Mouse (Mus musculus) hindbrain, embryonic 12.5 days (tissue): ENCODE data around the gene Pign. TPM values are rescaled to one million over a fixed set of nuclear protein-coding genes. Genes with fewer than 3 reads are reported as not detected.
A peak's percentile ranks its signal among the peaks of the same experiment; 100 is the strongest.

Experiments used
- ATAC-seq: fragments of 200-750 bp; cut with Nextera tagmentation; 2 replicates; pipeline ENCODE4 v1.8.0; 2017; ENCODE audit warnings: moderate TSS enrichment; ENCODE audit not compliant: low FRiP score
- H3K27ac ChIP-seq: fragments of 300-500 bp; sonication (generic); 2 replicates; pipeline ENCODE4 v1.5.1; 2016; ENCODE audit warnings: mild to moderate bottlenecking
- H3K27me3 ChIP-seq: fragments of 300-500 bp; sonication (generic); 2 replicates; pipeline ENCODE4 v1.6.1; 2016; ENCODE audit warnings: mild to moderate bottlenecking
- H3K36me3 ChIP-seq: fragments of 300-500 bp; sonication (generic); 2 replicates; pipeline ENCODE4 v1.6.1; 2016; ENCODE audit warnings: mild to moderate bottlenecking
- H3K4me1 ChIP-seq: fragments of 300-500 bp; sonication (generic); 2 replicates; pipeline ENCODE4 v1.6.1; 2016
- H3K4me2 ChIP-seq: fragments of 300-500 bp; sonication (generic); replicated peaks from 2 replicates; pipeline ENCODE4 v1.6.1; 2016; ENCODE audit warnings: mild to moderate bottlenecking
- H3K4me3 ChIP-seq: fragments of 300-500 bp; sonication (generic); 2 replicates; pipeline ENCODE4 v1.5.1; 2016; ENCODE audit warnings: mild to moderate bottlenecking
- H3K9ac ChIP-seq: fragments of 300-500 bp; sonication (generic); 2 replicates; pipeline ENCODE4 v1.6.1; 2016; ENCODE audit warnings: mild to moderate bottlenecking, moderate library complexity
- H3K9me3 ChIP-seq: fragments of 300-500 bp; sonication (generic); replicated peaks from 2 replicates; pipeline ENCODE4 v1.6.1; 2016; ENCODE audit warnings: mild to moderate bottlenecking
- WGBS: fragments of 180-500 bp; shearing (Covaris S2); methylation state at CpG from one replicate; pipeline ENCODE4 v1.1.7; 2016; 5-methylcytosine and 5-hydroxymethylcytosine counted together
- polyA plus RNA-seq: library from polyadenylated mRNA; unstranded; fragments of >200 nt; fragmentation: Nextera tagmentation; extraction: Ambion mirVana; gene quantifications from 2 replicates; pipeline ENCODE4 v1.2.1, GENCODE M21; 2016

Gene Pign
- polyA plus RNA-seq, result 16.9 and 18.7 TPM in 2 replicates

DNA sequence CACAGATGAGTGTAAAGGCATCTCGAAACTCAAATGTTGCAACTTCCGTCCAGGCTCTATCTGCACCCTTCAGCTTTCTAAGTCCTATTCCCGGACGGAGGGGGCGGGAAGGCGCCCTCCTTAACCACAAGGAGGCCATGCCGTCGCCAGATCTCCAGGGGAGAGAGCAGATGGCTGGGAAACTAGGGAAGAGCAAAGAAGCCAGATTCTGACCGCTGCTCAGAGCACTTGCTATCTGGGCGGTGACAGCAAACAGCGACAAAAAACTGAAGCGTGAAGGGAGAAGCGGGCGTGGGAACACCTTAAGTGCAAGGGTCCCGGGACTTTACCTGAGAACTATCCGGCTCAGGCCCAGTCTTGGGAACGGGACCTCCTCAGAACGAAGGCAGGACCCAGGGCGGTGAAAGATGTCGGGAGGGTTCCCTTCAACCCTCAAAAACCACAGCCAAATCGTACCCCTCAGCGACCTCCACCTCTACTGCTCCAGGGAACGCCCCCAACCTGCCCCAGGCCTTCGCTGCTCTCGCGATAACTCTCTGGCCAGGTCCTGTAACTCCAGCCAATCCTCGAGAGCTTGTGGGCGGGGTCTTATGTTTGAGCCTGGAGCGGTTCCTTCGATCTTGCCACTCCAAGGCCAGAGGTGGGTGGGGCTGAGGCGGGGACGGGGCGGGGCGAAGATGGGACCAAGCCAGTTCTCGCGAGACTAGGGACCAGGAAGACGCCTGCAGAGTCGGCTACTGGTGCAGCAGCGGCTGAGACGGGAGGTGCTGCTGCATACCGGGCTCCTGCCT is at the start of gene Pign, which contains the start of gene Relch:
TSS of gene Pign (minus strand) at position 507 of the 791 bp plus-strand sequence.
TSS of gene Relch (plus strand) at position 691 of the 791 bp plus-strand sequence.
- Histone ChIP-seq H3K4me1 (peaks cover 26% of the 10 kb centered on the region), H3K27ac (peak within 1 kb of the TSS; percentile 83), H3K27me3 (no peaks in the 10 kb centered on the region), H3K9me3 (no peaks in the 10 kb centered on the region), H3K9ac (peak within 1 kb of the TSS; percentile 91), H3K36me3 (no peaks in the 10 kb centered on the region), H3K4me3 (peak within 1 kb of the TSS; percentile 96), H3K4me2 (peak within 1 kb of the TSS; percentile 86)
- ATAC-seq, result peak; percentile 99
- WGBS, result under 1% methylated on average over 41 of the region's 41 CpGs

DNA sequence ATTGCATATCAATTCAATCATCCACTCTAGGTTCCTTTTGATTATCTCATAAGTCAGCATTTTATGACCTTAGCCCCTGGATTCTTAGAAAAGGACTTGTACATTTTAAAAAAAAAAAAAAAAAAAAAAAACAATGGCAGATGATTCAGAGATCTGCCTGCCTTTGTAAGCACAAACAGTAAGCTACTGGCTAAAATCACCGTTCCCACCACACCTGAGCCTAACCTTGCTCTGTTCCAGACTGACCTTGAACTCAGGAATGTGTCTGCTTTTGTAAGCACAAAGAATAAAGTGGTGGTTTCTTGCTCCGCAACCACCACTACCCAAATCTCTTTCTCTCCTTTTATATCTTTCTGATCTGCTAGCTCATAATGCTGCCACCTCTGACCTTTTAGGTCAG is 49.3 kb upstream of the Pign start:
- ATAC-seq, result no peak

GRCm38 (mm10) chr1:105711227-105711626 is 47.8 kb upstream of the Pign start:
- Histone ChIP-seq H3K4me1 (no peaks in the 10 kb centered on the region), H3K36me3 (peaks cover 26% of the 10 kb centered on the region), H3K9ac (no peak overlapping the region), H3K4me2 (no peak overlapping the region), H3K9me3 (no peaks in the 10 kb centered on the region), H3K27me3 (no peaks in the 10 kb centered on the region), H3K4me3 (no peak overlapping the region), H3K27ac (no peak overlapping the region)
- ATAC-seq, result no peak
- 50% methylated on average over 1 of the region's 1 CpGs for WGBS

More for the DNA sequence above, 49.3 kb upstream of the Pign start:
- H3K27ac ChIP-seq, result no peak overlapping the region
- H3K27me3 ChIP-seq, result no peaks in the 10 kb centered on the region
- peaks cover 17% of the 10 kb centered on the region for H3K36me3 ChIP-seq
- no peak overlapping the region for H3K4me3 ChIP-seq
- no peaks in the 10 kb centered on the region for H3K4me1 ChIP-seq
- H3K9ac ChIP-seq, result no peak overlapping the region
- WGBS, result 98% methylated on average over 2 of the region's 2 CpGs
- H3K9me3 ChIP-seq, result no peaks in the 10 kb centered on the region
- H3K4me2 ChIP-seq, result no peak overlapping the region

- 87% methylated on average over 2 of the region's 2 CpGs for WGBS
Measured at GRCm38 (mm10) chr1:105709415-105709814, 45.9 kb upstream of the Pign start.

DNA sequence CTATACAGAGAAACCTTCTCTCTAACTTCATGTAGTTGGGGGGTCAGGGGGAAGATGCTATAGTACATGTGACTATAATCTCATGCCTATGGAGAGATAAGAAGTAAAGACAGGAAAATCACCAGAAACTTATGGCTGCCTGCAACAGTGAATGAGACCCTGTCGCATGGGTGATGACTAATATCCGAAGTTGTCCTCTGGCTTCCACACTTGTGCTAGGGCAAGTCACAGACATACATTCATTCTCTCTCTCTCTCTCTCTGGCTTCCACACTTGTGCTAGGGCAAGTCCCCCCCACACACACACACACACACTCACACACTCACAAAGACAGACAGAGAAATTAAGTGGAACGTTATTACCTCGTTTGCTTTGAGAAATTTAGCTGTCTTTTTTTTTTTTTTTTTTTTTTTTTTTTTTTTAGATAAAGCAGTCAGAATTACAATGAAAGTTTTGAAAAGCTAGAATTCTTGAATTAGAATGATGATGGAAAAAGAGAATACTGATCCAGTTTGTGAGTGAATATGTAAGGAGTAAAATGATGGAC is 37.6 kb upstream of the Pign start:
- no peak overlapping the region for H3K27ac ChIP-seq
- WGBS, result 92% methylated on average over 4 of the region's 4 CpGs
- ATAC-seq, result no peak
- 0 out of 2 replicates have a peak, but pooled peaks cover 6% of the 10 kb centered on the region for H3K36me3 ChIP-seq
- no peaks in the 10 kb centered on the region for H3K27me3 ChIP-seq
- H3K4me3 ChIP-seq, result no peak overlapping the region
- no peak overlapping the region for H3K9ac ChIP-seq
- no peak overlapping the region for H3K4me2 ChIP-seq
- H3K9me3 ChIP-seq, result no peaks in the 10 kb centered on the region
- no peaks in the 10 kb centered on the region for H3K4me1 ChIP-seq

More at GRCm38 (mm10) chr1:105709415-105709814, 45.9 kb upstream of the Pign start:
- Histone ChIP-seq H3K9ac (no peak overlapping the region), H3K4me3 (no peak overlapping the region), H3K9me3 (no peaks in the 10 kb centered on the region), H3K27ac (no peak overlapping the region), H3K4me2 (no peak overlapping the region), H3K27me3 (no peaks in the 10 kb centered on the region), H3K36me3 (peaks cover 21% of the 10 kb centered on the region), H3K4me1 (no peaks in the 10 kb centered on the region)
- no peak for ATAC-seq

GRCm38 (mm10) chr1:105695581-105695980 is 32.1 kb upstream of the Pign start:
- H3K4me3 ChIP-seq, result no peak overlapping the region
- H3K4me1 ChIP-seq, result no peaks in the 10 kb centered on the region
- H3K27me3 ChIP-seq, result no peaks in the 10 kb centered on the region
- no peak overlapping the region for H3K27ac ChIP-seq
- H3K4me2 ChIP-seq, result no peak overlapping the region
- peaks cover 9% of the 10 kb centered on the region; the same call in 1 of the 2 replicates for H3K36me3 ChIP-seq
- H3K9ac ChIP-seq, result no peak overlapping the region
- no peak for ATAC-seq
- H3K9me3 ChIP-seq, result no peaks in the 10 kb centered on the region
- 88% methylated on average over 2 of the region's 2 CpGs for WGBS

GRCm38 (mm10) chr1:105685501-105685900 is 22.0 kb upstream of the Pign start:
- H3K36me3 ChIP-seq, result no peaks in the 10 kb centered on the region
- no peaks in the 10 kb centered on the region for H3K27me3 ChIP-seq
- no peak overlapping the region for H3K27ac ChIP-seq
- H3K9me3 ChIP-seq, result no peaks in the 10 kb centered on the region
- no peak for ATAC-seq
- no peak overlapping the region for H3K4me3 ChIP-seq
- no peak overlapping the region for H3K9ac ChIP-seq
- H3K4me2 ChIP-seq, result no peak overlapping the region
- no peaks in the 10 kb centered on the region for H3K4me1 ChIP-seq
- WGBS, result 90% methylated on average over 3 of the region's 3 CpGs

DNA sequence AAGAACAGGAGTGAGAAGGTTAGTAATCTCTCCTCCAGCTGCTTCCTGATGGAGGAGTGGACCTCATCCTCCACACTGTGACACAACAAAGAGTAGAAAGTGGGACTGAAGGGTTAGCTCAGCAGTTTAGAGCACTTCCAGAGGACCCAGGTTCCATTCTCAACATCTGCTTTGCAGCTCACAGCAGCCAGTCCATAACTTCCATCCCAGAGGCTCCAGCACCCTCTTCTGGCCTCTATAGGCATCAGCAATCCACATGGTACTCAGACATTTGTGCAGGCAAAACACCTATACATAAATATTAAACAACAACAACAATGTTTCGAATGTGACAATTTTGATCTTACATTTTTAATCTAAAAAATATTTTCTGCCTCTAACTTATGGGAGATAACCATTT is 17.1 kb upstream of the Pign start:
- no peaks in the 10 kb centered on the region for H3K4me1 ChIP-seq
- H3K4me2 ChIP-seq, result no peak overlapping the region
- 85% methylated on average over 1 of the region's 1 CpGs for WGBS
- no peaks in the 10 kb centered on the region for H3K36me3 ChIP-seq
- H3K27ac ChIP-seq, result no peak overlapping the region
- no peaks in the 10 kb centered on the region for H3K9me3 ChIP-seq
- no peak overlapping the region for H3K4me3 ChIP-seq
- ATAC-seq, result no peak
- H3K9ac ChIP-seq, result no peak overlapping the region
- no peaks in the 10 kb centered on the region for H3K27me3 ChIP-seq

GRCm38 (mm10) chr1:105674763-105675162 is 11.3 kb upstream of the Pign start:
- H3K9me3 ChIP-seq, result no peaks in the 10 kb centered on the region
- no peaks in the 10 kb centered on the region for H3K36me3 ChIP-seq
- H3K4me3 ChIP-seq, result no peak overlapping the region
- no peaks in the 10 kb centered on the region for H3K4me1 ChIP-seq
- no peak overlapping the region for H3K4me2 ChIP-seq
- WGBS, result 93% methylated on average over 2 of the region's 2 CpGs
- ATAC-seq, result no peak
- no peak overlapping the region for H3K9ac ChIP-seq
- H3K27me3 ChIP-seq, result no peaks in the 10 kb centered on the region
- H3K27ac ChIP-seq, result no peak overlapping the region

DNA sequence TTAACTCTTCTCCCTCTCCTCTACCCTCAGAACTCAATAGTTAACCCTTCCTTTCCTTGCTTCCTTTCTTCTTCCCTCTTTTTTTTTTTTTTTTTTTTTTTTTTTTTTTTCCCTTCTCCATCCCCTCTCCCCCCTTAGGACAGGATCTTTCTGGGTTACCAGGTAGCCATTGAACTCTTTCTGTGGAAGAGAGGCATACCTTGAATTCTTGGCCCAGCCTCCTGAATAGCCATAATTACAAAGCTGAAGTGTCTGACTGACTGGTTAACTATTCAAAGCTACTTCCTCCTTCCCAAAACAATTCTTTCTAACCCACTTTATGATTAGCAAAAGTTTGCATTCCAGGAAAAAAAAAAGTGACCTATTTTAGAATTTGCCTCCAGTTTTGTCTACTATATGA is 6.2 kb upstream of the Pign start:
- Histone ChIP-seq H3K4me3 (no peak overlapping the region), H3K9me3 (no peaks in the 10 kb centered on the region), H3K27me3 (no peaks in the 10 kb centered on the region), H3K36me3 (no peaks in the 10 kb centered on the region), H3K4me1 (peaks cover 20% of the 10 kb centered on the region), H3K27ac (no peak overlapping the region), H3K4me2 (no peak overlapping the region), H3K9ac (no peak overlapping the region)
- no peak for ATAC-seq

DNA sequence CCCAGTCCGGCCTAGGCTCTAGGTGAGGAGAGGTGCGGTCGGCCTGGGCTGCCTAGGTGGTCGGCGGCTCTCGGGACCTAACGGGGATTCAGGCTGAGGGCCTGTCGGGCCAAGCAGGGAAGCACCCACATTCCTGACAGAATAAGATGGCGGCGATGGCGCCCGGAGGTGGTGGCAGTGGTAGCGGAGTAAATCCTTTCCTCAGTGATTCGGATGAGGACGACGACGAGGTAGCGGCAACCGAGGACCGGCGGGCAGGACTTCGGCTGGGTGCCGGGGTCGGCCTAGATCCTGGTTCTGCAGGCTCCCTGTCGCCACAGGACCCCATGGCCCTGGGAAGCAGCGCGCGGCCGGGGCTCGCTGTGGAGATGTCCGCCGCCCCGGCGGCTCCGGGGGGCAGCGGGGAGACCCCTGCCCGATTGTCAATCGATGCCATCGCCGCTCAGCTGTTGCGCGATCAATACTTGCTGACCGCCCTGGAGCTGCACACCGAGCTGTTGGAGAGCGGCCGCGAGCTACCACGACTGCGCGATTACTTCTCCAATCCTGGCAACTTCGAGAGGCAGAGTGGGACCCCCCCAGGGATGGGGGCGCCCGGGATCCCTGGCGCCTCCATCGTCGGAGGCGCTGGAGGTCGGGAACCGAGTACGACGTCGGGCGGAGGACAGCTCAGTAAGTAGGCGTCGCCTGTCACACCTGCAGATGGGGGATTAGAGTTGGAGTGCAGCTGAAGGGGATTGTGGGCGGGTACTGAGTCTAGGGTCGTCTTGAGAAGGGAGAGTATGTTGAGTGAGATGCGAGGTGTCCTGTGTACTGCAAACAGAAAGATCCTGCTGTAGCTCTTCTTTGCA is 710 bp upstream of the Pign start:
- H3K4me1 ChIP-seq, result peaks cover 26% of the 10 kb centered on the region
- H3K27ac ChIP-seq, result peak overlapping the region; percentile 83
- peak; percentile 62 for ATAC-seq
- H3K4me2 ChIP-seq, result peak overlapping the region; percentile 86
- no peaks in the 10 kb centered on the region for H3K27me3 ChIP-seq
- H3K4me3 ChIP-seq, result peak overlapping the region; percentile 96
- peak overlapping the region; percentile 91 for H3K9ac ChIP-seq
- WGBS, result under 1% methylated on average over 64 of the region's 68 CpGs
- H3K9me3 ChIP-seq, result no peaks in the 10 kb centered on the region
- H3K36me3 ChIP-seq, result no peaks in the 10 kb centered on the region

DNA sequence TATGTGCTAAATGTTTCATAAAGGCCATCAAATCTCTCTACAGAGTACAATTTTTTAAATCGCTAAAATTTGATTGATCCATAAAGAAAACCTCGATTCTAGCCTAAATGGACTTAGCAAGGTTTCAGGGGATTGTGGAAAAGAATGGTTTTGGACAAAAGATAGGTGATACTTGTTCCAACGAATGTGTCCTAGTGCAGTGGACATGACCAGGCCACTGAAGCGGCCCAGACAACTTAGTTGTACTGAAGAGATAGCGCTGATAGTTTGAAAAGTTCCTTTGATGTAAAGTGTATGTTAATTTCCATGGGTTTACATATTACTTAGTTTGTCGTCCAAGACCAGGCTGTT is 682 bp downstream of the Pign start:
- Histone ChIP-seq H3K27ac (peak overlapping the region; percentile 74; the same call in 1 of the 2 replicates), H3K36me3 (no peaks in the 10 kb centered on the region), H3K27me3 (no peaks in the 10 kb centered on the region), H3K9me3 (no peaks in the 10 kb centered on the region), H3K9ac (peak overlapping the region; percentile 74), H3K4me3 (peak overlapping the region; percentile 96), H3K4me1 (peaks cover 26% of the 10 kb centered on the region), H3K4me2 (peak overlapping the region; percentile 71)
- ATAC-seq, result no peak
- 11% methylated on average over 6 of the region's 6 CpGs for WGBS
